Mouse (Mus musculus): ENCODE results near the gene Cacna1s.

Gene Cacna1s

GRCm38 (mm10) chr1:136137575-136137974, 85.0 kb downstream of the Cacna1s start:
- peak; percentile 93 for DNase-seq (ENCODE audit: low read depth)

- DNase-seq (ENCODE audit: low read depth): no peak
These were observed 85.8 kb downstream of the Cacna1s start for GRCm38 (mm10) chr1:136138191-136138830.

GRCm38 (mm10) chr1:136139990-136140640, 87.6 kb downstream of the Cacna1s start:
- DNase-seq (ENCODE audit: low read depth): peak; percentile 77

- no peak for DNase-seq (ENCODE audit: low read depth)
These were observed 88.8 kb downstream of the Cacna1s start for GRCm38 (mm10) chr1:136141176-136141950.

- DNase-seq (ENCODE audit: low read depth): no peak
These were observed 89.8 kb downstream of the Cacna1s start for GRCm38 (mm10) chr1:136142336-136142735.

GRCm38 (mm10) chr1:136143514-136143913, 91.0 kb downstream of the Cacna1s start:
- no peak for DNase-seq (ENCODE audit: low read depth)

GRCm38 (mm10) chr1:136149702-136150101, 97.2 kb downstream of the Cacna1s start:
- no peak for DNase-seq (ENCODE audit: low read depth)

GRCm38 (mm10) chr1:136151371-136151770, 98.8 kb downstream of the Cacna1s start:
- no peak for DNase-seq (ENCODE audit: low read depth)

- no peak for DNase-seq (ENCODE audit: low read depth)
These were observed 103.8 kb downstream of the Cacna1s start for GRCm38 (mm10) chr1:136156304-136156703.

GRCm38 (mm10) chr1:136156951-136157350, 104.4 kb downstream of the Cacna1s start:
- DNase-seq (ENCODE audit: low read depth): no peak

GRCm38 (mm10) chr1:136159830-136160229, 107.3 kb downstream of the Cacna1s start:
- no peak for DNase-seq (ENCODE audit: low read depth)

GRCm38 (mm10) chr1:136160297-136160696, 107.7 kb downstream of the Cacna1s start:
- no peak for DNase-seq (ENCODE audit: low read depth)

- no peak for DNase-seq (ENCODE audit: low read depth)
These were observed 108.4 kb downstream of the Cacna1s start for GRCm38 (mm10) chr1:136160930-136161329.

GRCm38 (mm10) chr1:136161333-136161921, 108.9 kb downstream of the Cacna1s start:
- DNase-seq (ENCODE audit: low read depth): no peak

- DNase-seq (ENCODE audit: low read depth): no peak
These were observed 112.9 kb downstream of the Cacna1s start for GRCm38 (mm10) chr1:136165436-136165835.

GRCm38 (mm10) chr1:136167657-136168056, 115.1 kb downstream of the Cacna1s start:
- DNase-seq (ENCODE audit: low read depth): peak; percentile 79
